Mouse (Mus musculus): ENCODE data around the gene Themis3. TPM values are rescaled to one million over a fixed set of nuclear protein-coding genes. Genes with fewer than 3 reads are reported as not detected.

Gene Themis3
- not detected in 2 replicates for total RNA-seq (2017)

- ATAC-seq (replicated peaks; ENCODE audit: low read depth, poor library complexity, severe bottlenecking): no peak
These were observed at the start of gene Themis3 for GRCm38 (mm10) chr17:66594435-66594834. Gene Themis3 (minus strand): TSS chr17:66594621.

DNA sequence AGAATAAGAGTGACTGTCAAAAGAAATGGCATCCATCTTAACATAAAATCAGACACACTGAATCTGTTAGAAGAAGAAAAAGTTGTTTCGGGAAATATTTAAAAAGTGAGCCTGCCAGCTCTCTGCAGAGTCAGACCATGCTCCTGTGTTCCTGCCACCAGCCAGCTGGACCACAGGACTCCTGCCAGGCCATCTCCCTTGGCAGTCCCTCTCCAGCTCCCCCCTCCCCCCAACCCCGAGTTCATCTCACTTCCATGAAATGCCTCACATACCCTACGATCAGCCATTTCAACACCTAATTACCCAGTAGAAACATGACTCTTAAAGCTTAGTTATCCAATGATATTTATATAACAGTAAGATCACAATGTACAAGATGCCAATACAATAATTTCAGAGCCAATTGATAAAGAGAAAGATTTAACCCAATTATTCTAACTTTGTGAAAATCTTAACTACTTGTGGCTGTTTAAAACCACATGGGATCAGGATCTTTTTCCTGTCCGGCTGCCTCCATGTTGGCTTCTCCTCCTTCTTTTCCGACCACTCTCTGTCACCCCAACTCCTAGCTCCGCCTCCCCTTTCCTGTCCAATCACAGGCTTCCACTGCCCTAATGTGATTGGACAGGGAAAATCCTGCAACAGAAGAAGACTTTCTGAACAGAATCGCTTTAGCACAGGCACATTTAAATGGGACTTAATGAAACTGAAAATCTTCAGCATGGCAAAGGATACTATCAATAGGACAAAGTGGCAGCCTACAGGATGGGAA, 43.7 kb upstream of the Themis3 start:
- ATAC-seq (replicated peaks; ENCODE audit: low read depth, poor library complexity, severe bottlenecking): no peak

DNA sequence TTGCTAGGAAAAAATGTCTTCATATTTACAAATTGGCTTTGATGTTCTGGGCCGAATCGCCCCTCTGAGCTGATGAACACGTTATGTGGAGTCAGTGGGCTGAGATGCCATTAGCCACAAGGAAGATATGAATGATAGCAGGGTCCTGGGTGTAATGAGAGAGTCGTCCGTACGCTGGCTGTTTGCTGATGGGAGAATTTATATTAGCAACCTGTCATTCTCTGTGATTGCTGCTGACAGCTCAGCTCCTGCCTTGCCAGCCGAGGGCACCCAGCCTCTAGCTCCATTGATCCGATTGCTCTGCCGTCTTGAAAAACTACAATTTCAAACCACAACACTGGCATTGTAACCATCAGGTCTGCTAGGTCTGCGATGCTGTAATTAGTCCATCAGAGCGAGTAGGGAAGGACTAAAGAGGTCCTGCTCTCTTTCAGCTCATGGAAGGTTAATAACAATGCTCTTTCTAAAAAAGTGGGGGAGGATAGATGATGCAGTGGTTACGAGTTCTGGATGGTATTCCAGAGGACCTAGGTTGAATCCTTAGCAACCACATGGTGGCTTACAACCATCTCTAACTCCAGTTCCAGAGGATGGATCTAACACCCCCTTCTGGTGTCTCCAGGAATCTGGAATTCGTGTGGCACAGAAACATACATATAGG, 25.7 kb upstream of the Themis3 start:
- no peak for ATAC-seq (replicated peaks; ENCODE audit: low read depth, poor library complexity, severe bottlenecking)

GRCm38 (mm10) chr17:66619255-66619826, 24.9 kb upstream of the Themis3 start:
- no peak for ATAC-seq (replicated peaks; ENCODE audit: low read depth, poor library complexity, severe bottlenecking)

- ATAC-seq (replicated peaks; ENCODE audit: low read depth, poor library complexity, severe bottlenecking): no peak
These were observed 15.6 kb upstream of the Themis3 start for GRCm38 (mm10) chr17:66610032-66610431.

GRCm38 (mm10) chr17:66604931-66605330, 10.5 kb upstream of the Themis3 start:
- ATAC-seq (replicated peaks; ENCODE audit: low read depth, poor library complexity, severe bottlenecking): no peak

- ATAC-seq (replicated peaks; ENCODE audit: low read depth, poor library complexity, severe bottlenecking): no peak
These were observed 6.8 kb upstream of the Themis3 start for GRCm38 (mm10) chr17:66601171-66601570.

- ATAC-seq (replicated peaks; ENCODE audit: low read depth, poor library complexity, severe bottlenecking): no peak
These were observed 1.4 kb upstream of the Themis3 start for GRCm38 (mm10) chr17:66595867-66596266.

DNA sequence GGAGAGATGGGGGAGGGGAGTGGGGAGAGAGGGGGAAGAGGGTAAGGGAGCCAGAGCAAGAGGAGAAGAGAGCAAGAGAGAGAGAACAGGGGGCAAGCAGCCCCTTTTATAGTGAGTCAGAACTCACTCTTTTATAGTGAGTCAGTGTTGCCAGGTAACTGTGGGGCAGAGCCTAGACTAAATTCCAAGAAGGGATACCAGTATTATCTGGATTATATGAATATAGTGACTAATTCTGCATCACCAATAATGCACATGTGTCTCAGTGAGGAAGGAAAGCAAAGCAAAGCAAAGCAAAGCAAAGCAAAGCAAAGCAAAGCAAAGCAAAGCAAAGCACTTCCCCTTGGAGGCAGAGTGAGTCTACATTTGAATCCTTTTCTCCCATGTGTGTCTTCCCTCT, 835 bp upstream of the Themis3 start:
- ATAC-seq (replicated peaks; ENCODE audit: low read depth, poor library complexity, severe bottlenecking): no peak

DNA sequence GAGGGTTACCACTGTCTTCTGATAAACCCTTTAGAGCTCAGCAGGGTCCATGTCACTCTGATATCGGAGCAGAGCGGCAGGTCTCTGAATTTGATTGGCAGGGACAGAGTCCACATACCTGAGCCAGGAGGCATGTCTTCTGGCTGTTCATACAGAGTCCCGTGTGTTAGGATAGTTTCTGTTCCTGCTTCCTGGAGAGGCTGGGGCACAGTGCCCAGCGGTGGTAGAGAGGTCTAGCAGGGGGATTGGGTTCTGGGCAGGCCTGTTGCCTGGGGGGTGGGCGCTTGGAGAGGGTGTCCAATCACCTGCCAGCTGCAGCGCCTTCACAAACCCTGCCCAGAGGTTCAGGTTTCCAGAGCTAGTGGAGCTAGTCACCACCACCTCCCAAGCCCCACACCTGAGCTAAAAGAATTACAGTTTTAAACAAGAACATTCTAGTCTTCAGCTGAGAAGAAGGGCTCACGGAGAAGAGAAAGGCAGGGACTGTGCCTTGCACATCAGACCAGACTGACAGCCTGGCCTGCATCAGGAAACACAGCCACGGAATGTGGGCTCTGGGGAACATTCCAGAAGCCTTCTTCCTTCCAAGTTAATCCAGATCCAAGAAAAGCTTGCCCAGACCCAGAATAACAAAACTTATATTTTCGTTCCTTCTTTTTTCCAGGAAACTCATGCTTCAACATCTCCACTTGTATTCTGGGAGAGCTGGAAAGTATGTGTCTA, 3.9 kb downstream of the Themis3 start:
- no peak for ATAC-seq (replicated peaks; ENCODE audit: low read depth, poor library complexity, severe bottlenecking)

GRCm38 (mm10) chr17:66589864-66590263, 4.6 kb downstream of the Themis3 start:
- no peak for ATAC-seq (replicated peaks; ENCODE audit: low read depth, poor library complexity, severe bottlenecking)

- no peak for ATAC-seq (replicated peaks; ENCODE audit: low read depth, poor library complexity, severe bottlenecking)
These were observed 7.7 kb downstream of the Themis3 start for GRCm38 (mm10) chr17:66586741-66587140.

GRCm38 (mm10) chr17:66586078-66586477, 8.3 kb downstream of the Themis3 start:
- no peak for ATAC-seq (replicated peaks; ENCODE audit: low read depth, poor library complexity, severe bottlenecking)

DNA sequence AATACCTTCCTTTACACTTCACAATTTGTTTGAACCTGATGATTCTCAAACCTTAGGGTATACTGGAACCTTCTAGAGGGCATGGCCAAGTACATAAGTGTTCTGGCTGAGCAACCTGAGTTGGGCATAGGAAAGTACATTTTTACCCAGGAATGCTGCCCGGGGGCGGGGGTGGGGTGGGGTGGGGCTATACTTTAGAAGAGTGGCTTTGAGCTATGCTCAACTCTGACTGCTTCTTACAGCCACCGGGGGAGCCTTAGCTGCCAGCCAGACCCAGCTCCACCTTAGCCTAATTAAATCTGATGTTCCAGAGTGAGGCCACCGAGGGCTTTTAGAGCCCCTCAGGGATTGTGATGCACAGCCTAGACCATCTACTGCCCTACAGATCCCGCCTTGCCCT, 13.4 kb downstream of the Themis3 start:
- ATAC-seq (replicated peaks; ENCODE audit: low read depth, poor library complexity, severe bottlenecking): no peak

- no peak for ATAC-seq (replicated peaks; ENCODE audit: low read depth, poor library complexity, severe bottlenecking)
These were observed 16.4 kb downstream of the Themis3 start for GRCm38 (mm10) chr17:66578007-66578406.

- ATAC-seq (replicated peaks; ENCODE audit: low read depth, poor library complexity, severe bottlenecking): no peak
These were observed 16.9 kb downstream of the Themis3 start for GRCm38 (mm10) chr17:66577507-66577906.

DNA sequence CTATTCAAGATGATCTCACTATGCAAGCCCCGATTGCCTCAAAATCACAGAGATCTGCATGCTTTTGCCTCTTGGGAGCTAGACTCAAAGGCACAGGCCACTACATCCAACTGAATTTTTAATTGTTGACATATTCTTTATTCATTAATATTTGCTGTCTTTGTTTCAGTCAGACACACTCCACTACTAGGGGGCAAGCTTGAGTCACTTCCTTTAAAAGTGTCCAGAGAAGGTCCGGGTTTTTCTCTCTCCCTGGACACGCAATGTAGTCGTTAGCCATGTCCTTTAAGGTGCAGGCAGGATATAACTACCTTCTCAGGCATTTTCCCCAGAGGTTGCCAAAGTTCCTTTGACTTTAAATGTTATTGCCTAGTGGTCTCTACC, 21.8 kb downstream of the Themis3 start:
- ATAC-seq (replicated peaks; ENCODE audit: low read depth, poor library complexity, severe bottlenecking): no peak

DNA sequence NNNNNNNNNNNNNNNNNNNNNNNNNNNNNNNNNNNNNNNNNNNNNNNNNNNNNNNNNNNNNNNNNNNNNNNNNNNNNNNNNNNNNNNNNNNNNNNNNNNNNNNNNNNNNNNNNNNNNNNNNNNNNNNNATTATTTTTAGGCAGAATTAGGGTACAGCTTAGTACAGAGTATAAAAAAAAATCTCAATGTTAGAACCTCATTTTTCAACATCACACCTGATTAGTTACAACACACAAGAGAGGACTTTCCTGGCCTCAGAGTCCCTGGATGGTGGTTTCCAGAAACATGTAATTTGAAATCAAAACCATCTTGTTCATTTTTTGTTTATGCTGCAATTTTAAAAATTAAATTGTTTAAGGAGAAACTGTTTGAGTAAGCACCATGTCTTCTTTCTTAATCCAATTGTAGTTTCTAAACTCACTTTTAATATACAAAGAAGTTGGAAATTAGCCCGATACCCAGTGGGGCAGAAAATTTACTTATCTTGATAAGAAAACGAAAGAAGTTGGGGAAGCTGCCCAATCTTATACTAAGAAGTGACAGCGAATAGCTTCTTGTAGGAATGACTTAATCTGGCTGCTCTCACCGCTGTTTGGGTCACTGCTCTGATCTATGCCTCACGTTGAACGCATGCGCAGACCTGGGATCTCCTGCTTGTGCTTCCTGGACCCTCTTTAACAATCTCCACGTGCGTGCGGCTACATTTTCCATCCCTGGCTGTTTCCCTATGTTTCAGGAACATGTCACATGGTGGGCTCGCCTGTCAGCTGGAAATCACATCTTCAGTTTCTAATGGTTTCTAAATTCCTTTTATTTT, 22.4 kb downstream of the Themis3 start:
- no peak for ATAC-seq (replicated peaks; ENCODE audit: low read depth, poor library complexity, severe bottlenecking)

DNA sequence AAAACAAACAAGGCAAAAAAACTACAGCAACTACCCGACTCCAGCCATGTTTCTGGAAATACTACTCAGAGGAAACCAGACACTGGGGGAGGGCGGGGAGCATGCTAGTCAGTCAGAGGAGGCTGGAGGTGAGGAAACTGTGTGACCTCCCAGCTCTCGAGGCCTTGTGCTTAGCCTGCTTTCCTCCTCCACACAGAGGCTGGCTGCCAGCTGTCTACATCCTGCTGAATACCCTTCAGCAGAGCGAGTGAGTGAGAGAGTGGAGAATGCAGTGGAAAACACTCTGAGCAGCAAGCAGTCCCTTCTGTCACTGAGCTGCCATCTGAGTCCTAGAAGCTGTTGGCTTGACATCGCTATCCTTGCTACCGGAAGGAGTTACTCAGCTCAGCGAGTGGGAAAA, 30.2 kb downstream of the Themis3 start:
- no peak for ATAC-seq (replicated peaks; ENCODE audit: low read depth, poor library complexity, severe bottlenecking)

- ATAC-seq (replicated peaks; ENCODE audit: low read depth, poor library complexity, severe bottlenecking): no peak
These were observed 30.9 kb downstream of the Themis3 start for GRCm38 (mm10) chr17:66563551-66563950.
